Mouse (Mus musculus) spleen, adult 2 months (tissue): ENCODE measurements around the gene Oprm1.

ENCODE experiments used
- CTCF ChIP-seq: fragments of 200-500 bp; IDR thresholded peaks from 2 replicates; pipeline ENCODE4 v1.5.1; 2011; ENCODE audit warnings: mild to moderate bottlenecking, inconsistent platforms; ENCODE audit not compliant: insufficient read depth, insufficient read length, insufficient replicate concordance; ENCODE audit errors: extremely low read depth
- POLR2A ChIP-seq: fragments of 200-500 bp; IDR thresholded peaks from 2 replicates; pipeline ENCODE4 v1.6.1; 2011; ENCODE audit warnings: low read depth, low read length, inconsistent platforms

DNA sequence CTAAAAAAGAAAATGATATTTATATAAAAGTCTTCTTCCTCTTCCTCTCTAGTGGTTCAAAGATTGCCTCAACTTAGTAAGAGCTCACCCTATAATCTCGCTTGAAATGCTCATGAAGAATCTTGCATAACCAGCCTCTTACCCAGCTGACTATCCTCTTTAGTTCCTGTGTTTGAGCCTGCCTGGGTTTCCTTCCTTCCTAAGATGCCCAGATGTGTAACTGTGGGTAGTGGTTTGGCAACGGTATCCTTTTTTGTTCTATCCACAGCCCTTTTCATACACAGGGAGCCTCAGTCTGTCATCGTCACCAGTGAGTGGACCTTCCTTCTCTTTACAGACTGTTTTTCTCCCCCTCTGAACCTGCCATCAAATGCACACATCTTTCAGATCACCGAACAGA lies 227.9 kb downstream of the Oprm1 start:
- TF ChIP-seq POLR2A, result no peak
- no peak for TF ChIP-seq CTCF
